In the genomic region with DNA sequence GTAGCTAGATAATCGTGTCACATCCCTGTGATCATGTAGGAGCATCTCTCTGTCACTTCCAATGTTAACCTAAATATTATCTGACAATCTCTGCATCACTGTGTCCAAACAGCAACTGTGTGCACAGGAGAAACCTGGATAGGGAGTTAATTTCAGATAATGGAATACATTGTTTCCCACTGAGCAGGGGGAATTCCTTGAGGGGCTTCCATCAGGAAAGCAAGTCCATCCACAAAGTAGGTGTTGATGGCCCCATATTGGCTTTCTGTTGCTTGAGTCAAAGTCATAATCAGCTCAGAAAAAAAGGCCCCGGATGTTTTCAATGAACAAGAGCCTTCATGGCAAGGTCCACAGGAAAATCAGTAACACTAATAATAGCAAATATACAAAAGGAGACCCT, we compare ENCODE assay signal across 21 mouse cellular contexts. TPM values are rescaled to one million over a fixed set of nuclear protein-coding genes. Genes with fewer than 3 reads are reported as not detected.
A peak's percentile ranks its signal among the peaks of the same experiment; 100 is the strongest.
DNase-seq lines count a peak whose midpoint lies in the region; TF ChIP-seq lines count a peak whose summit lies in the region.
"Had no signal": no experiment of that assay in that cellular context is flagged by ENCODE, and none has a peak within 500 bp of the region (broad histone marks: within the 10 kb centered on the region; RNA-seq: fewer than 3 reads in every experiment).

No protein-coding gene starts in this region.

- TF ChIP-seq POLR2A in embryonic fibroblast, embryonic 13.5 days (IDR thresholded peaks at IDR 0.05; ENCODE audit: low read depth, low read length), result no peak

- H3K4me1 ChIP-seq in embryonic fibroblast, embryonic 13.5 days (ENCODE audit: control insufficient read depth, insufficient read depth, low read length), result peaks cover 8% of the 10 kb centered on the region; the same call in 1 of the 2 replicates
- H3K4me1 ChIP-seq: embryonic facial prominence, embryonic 10.5 days; embryonic facial prominence, embryonic 12.5 days; forebrain, embryonic 12.5 days had no signal

- intact Hi-C loops in left cerebral cortex, postnatal 4 days (cut with DNase I), result no loop called here
- intact Hi-C loops in left cerebral cortex, postnatal 10 days (cut with DNase I), result no loop called here

- DNase-seq in cerebellum, adult 9-10 months, result peak; percentile 54
- no peak for DNase-seq in cerebellum, adult 11-12 months
- peak; percentile 21 for DNase-seq in left cerebral cortex, postnatal 4 days
- DNase-seq in left cerebral cortex, postnatal 10 days (ENCODE audit: extremely low spot score in 1 of 2, low spot score in 2 of 2), result no peak
- peak; percentile 23 for DNase-seq in Muller cell, postnatal 12 days (ENCODE audit: inconsistent ontology term)
- DNase-seq in thymus, adult 18-20 months, result no peak
- DNase-seq: adrenal gland, adult 8-10 months; adrenal gland, postnatal 14 days; adrenal gland, postnatal 36 days; cerebellum, adult 8-10 months had no signal

- no peak for TF ChIP-seq CTCF in embryonic fibroblast, embryonic 13.5 days (IDR thresholded peaks at IDR 0.05; ENCODE audit: borderline replicate concordance, insufficient read depth, low read length)

- H3K27ac ChIP-seq in embryonic fibroblast, embryonic 13.5 days (ENCODE audit: insufficient read depth, low read length), result peak overlapping the region; percentile 92
- H3K27ac ChIP-seq: embryonic facial prominence, embryonic 10.5 days; embryonic facial prominence, embryonic 12.5 days; forebrain, embryonic 10.5 days; forebrain, embryonic 12.5 days had no signal

- no peak overlapping the region for H3K4me3 ChIP-seq in embryonic fibroblast, embryonic 13.5 days (ENCODE audit: insufficient read depth, low read length)
- H3K4me3 ChIP-seq: embryonic facial prominence, embryonic 10.5 days; embryonic facial prominence, embryonic 12.5 days; erythroblast, embryonic 14.5 days; forebrain, embryonic 10.5 days; forebrain, embryonic 12.5 days had no signal

RNA-seq across cellular contexts. Expression of gene Olfm3, which starts 26.9 kb away (rescaled TPM):
- total RNA-seq in left cerebral cortex, postnatal 4 days (2021), result 10 to 100 TPM; 16.7 to 24.9 TPM
- 10 to 100 TPM; 33.7 to 38.9 TPM for total RNA-seq in left cerebral cortex, postnatal 10 days (2021)
- not detected in 2 replicates for polyA plus RNA-seq in embryonic fibroblast, embryonic 13.5 days (2011; ENCODE audit: insufficient read length, low read depth, missing spikeins)
- total RNA-seq: ES-E14, MEL had no signal
- polyA plus RNA-seq: activated CD4-positive, CD25-positive, alpha-beta regulatory T cell, adult 4 months; C2C12; erythroblast, embryonic 14.5 days; Patski had no signal

Comparison
In these comparisons a context has a peak if more than half of its experiments do, and no peak if none do; other contexts are left out.
1. DNase-seq: peak in cerebellum, adult 9-10 months (single experiment), left cerebral cortex, postnatal 4 days (single experiment) and Muller cell, postnatal 12 days (single experiment); none in cerebellum, adult 11-12 months (single experiment), left cerebral cortex, postnatal 10 days (0 of 2) and thymus, adult 18-20 months (0 of 2).